Mouse (Mus musculus) forebrain, embryonic 14.5 days (tissue): ENCODE measurements around the gene Gm17651. TPM values are rescaled to one million over a fixed set of nuclear protein-coding genes. Genes with fewer than 3 reads are reported as not detected.
A peak's percentile ranks its signal among the peaks of the same experiment; 100 is the strongest.

Experiments used
- ATAC-seq: fragments of 200-750 bp; cut with Nextera tagmentation; 2 replicates; pipeline ENCODE4 v1.8.0; 2017; ENCODE audit warnings: mild to moderate bottlenecking, moderate library complexity
- DNase-seq: peaks from one replicate; pipeline ENCODE4 v3.0.0-alpha.2; 2015; ENCODE audit warnings: low spot score
- H3K27ac ChIP-seq: fragments of 300-500 bp; sonication (generic); 2 replicates; pipeline ENCODE4 v1.5.1; 2014; ENCODE audit warnings: low read depth, mild to moderate bottlenecking, control low read depth, low read length, moderate library complexity
- H3K27me3 ChIP-seq: fragments of 300-500 bp; sonication (generic); replicated peaks from 2 replicates; pipeline ENCODE4 v1.6.1; 2014; ENCODE audit warnings: low read length, control low read depth, mixed read lengths; ENCODE audit not compliant: control insufficient read depth, insufficient read depth
- H3K36me3 ChIP-seq: fragments of 300-500 bp; sonication (generic); 2 replicates; pipeline ENCODE4 v1.6.1; 2014; ENCODE audit warnings: low read length, control low read depth; ENCODE audit not compliant: control insufficient read depth, insufficient read depth
- H3K4me1 ChIP-seq: fragments of 300-500 bp; sonication (generic); 2 replicates; pipeline ENCODE4 v1.6.1; 2014; ENCODE audit warnings: antibody characterized with exemption, low read length, control low read depth; ENCODE audit not compliant: control insufficient read depth, insufficient read depth
- H3K4me2 ChIP-seq: fragments of 300-500 bp; sonication (generic); 2 replicates; pipeline ENCODE4 v1.6.1; 2014; ENCODE audit warnings: mild to moderate bottlenecking, control low read depth, low read length
- H3K4me3 ChIP-seq: fragments of 300-500 bp; sonication (generic); 2 replicates; pipeline ENCODE4 v1.5.1; 2014; ENCODE audit warnings: low read depth, low read length, control low read depth
- H3K9ac ChIP-seq: fragments of 300-500 bp; sonication (generic); 2 replicates; pipeline ENCODE4 v1.6.1; 2014; ENCODE audit warnings: mild to moderate bottlenecking, low read length, control low read depth, moderate library complexity
- H3K9me3 ChIP-seq: fragments of 300-500 bp; sonication (generic); replicated peaks from 2 replicates; pipeline ENCODE4 v1.6.1; 2016; ENCODE audit warnings: low read length, control low read depth, mixed read lengths; ENCODE audit not compliant: control insufficient read depth
- WGBS: fragments of 180-500 bp; shearing (Covaris S2); extraction: QIAGEN DNeasy Blood & Tissue Kit; methylation state at CpG from one replicate; pipeline ENCODE4 v1.1.7; 2014; 5-methylcytosine and 5-hydroxymethylcytosine counted together
- microRNA-seq: library from miRNA; unstranded; fragments of <30 nt; microRNA quantifications from one replicate; pipeline ENCODE4, GENCODE M21; 2016
- polyA plus RNA-seq: library from polyadenylated mRNA; unstranded; fragments of >200 nt; fragmentation: Nextera tagmentation; extraction: Ambion mirVana; gene quantifications from 2 replicates; pipeline ENCODE4 v1.2.1, GENCODE M21; 2014

Gene Gm17651
- polyA plus RNA-seq, 1 experiment from 2014 or later: not detected

DNA sequence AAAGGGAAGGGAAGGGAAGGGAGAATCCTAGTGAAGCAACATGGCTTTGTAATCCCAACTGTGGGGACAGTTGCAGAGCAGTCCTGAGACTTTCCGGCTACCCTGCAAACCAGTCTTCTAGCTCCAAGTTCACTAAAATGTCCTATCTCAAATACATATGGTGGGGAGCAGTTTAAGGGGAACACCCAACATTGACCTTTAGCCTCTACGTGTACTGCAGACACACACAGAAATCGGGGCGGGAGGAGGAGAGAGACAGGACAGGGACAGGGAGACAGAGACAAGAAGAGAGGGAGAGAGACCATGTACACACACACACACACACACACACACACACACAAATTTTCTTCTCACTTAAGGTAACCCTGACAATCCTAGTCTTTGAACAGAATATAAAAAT, 44.6 kb downstream of the Gm17651 start:
- Histone ChIP-seq H3K4me3 (no peak overlapping the region), H3K27ac (no peak overlapping the region), H3K36me3 (no peaks in the 10 kb centered on the region), H3K9me3 (no peaks in the 10 kb centered on the region), H3K27me3 (no peaks in the 10 kb centered on the region), H3K4me1 (no peaks in the 10 kb centered on the region), H3K9ac (no peak overlapping the region), H3K4me2 (no peak overlapping the region)
- DNase-seq (no peak), ATAC-seq (no peak)
- WGBS: 94% methylated on average over 4 of the region's 4 CpGs

DNA sequence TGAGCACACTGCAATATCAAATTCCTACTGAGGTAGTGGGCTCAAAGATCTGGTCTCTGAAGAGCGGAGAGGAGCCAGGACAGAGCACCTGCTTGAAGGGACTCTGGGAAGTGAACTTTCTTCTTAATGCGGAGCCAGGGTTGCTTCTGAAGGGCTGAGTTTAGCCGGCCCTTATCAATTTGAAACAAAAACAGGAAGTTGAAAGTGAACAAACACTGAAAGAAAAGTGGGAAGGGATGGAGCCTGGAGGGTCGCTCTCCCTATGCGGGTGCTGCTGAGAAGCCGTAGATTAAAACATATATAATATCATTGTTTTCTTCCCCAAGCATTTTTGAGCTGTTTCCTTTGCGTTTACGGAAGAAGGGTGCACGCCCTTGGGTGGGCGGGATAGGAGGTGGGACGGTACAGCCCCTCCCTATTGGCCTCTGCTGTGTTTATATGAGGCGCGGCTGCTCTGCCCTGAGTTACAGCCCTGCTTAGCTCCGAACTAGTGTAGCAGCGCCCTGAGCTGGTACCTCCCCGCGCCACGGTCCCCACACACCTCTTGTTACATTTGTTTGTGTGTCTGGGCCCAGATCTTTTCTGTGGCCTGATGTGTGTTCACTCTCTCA, 46.0 kb downstream of the Gm17651 start, which contains the start of gene Fmo5:
Gene Fmo5, plus strand, starts transcription at position 414 of the 611 bp plus-strand sequence.
- Histone ChIP-seq H3K27me3 (no peaks in the 10 kb centered on the region), H3K9me3 (no peaks in the 10 kb centered on the region), H3K4me3 (peak within 1 kb of the TSS; percentile 23), H3K4me1 (no peaks in the 10 kb centered on the region), H3K9ac (peak within 1 kb of the TSS; percentile 47; the same call in 1 of the 2 replicates), H3K27ac (no peak within 1 kb of the TSS), H3K4me2 (peak within 1 kb of the TSS; percentile 47), H3K36me3 (no peaks in the 10 kb centered on the region)
- WGBS: 8% methylated on average over 18 of the region's 18 CpGs
- DNase-seq: peak; percentile 11
- ATAC-seq: peak; percentile 63; the same call in 1 of the 2 replicates

DNA sequence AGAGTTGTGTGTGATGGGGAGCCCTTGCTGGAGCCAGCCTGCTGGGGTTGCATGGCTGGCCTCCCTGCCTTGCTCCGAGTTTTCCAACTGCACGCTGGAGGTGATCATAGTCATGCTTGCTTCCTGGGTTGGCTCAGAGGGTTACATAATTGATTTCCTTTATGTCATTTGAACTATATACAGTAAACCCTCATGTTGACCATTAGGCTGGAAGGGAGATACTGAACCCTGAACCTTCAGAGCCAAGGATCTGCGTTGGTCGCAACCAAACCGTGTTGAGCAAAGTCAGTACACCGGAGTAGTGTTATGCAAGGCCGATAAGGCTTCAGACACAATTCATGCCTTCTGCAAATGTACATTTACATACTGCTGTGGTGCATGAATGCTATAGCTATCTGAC, 46.6 kb downstream of the Gm17651 start:
- Histone ChIP-seq H3K27me3 (no peaks in the 10 kb centered on the region), H3K27ac (no peak overlapping the region), H3K9ac (no peak overlapping the region), H3K4me1 (no peaks in the 10 kb centered on the region), H3K4me2 (peak overlapping the region; percentile 47; the same call in 1 of the 2 replicates), H3K4me3 (no peak overlapping the region), H3K36me3 (no peaks in the 10 kb centered on the region), H3K9me3 (no peaks in the 10 kb centered on the region)
- WGBS: 86% methylated on average over 7 of the region's 7 CpGs
- ATAC-seq (no peak), DNase-seq (no peak)

DNA sequence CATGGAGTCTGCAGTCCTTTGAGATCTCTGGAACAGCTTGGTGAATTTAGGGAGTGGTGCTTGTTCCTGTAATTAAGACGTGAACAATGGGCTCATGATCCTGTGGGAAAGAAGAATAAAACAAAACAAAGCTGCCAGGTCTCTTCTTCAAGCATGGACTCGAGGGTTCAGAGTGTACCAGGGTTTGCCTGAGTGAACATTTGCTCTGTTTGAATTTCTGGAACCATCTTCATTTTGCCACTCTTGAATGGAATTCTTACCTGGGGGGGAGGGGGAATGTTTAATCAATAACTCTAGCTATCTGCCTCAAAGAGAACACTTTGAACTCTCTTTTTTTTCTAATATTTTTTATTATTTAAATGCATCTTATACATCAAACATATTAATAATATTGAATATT, 49.9 kb downstream of the Gm17651 start:
- H3K36me3 ChIP-seq: no peaks in the 10 kb centered on the region
- no peak overlapping the region for H3K9ac ChIP-seq
- WGBS: 33% methylated on average over 2 of the region's 2 CpGs
- no peak for ATAC-seq
- H3K4me2 ChIP-seq: no peak overlapping the region
- no peak overlapping the region for H3K4me3 ChIP-seq
- no peaks in the 10 kb centered on the region for H3K27me3 ChIP-seq
- no peaks in the 10 kb centered on the region for H3K4me1 ChIP-seq
- no peak for DNase-seq
- H3K9me3 ChIP-seq: no peaks in the 10 kb centered on the region
- H3K27ac ChIP-seq: no peak overlapping the region

Small RNA genes within 50 kb of the gene (microRNA-seq; reads per million reads assigned to microRNA genes)
- not detected for gene Mir7225

Other genes with a start within 250 kb of the Gm17651 start
- gene Chd1l, start 64.5 kb downstream of the Gm17651 start, polyA plus RNA-seq: 6.2 and 6.8 TPM in 2 replicates
- 0.51 and 0.67 TPM in 2 replicates for gene Fmo5, start 45.9 kb downstream of the Gm17651 start, polyA plus RNA-seq
- gene Prkab2, start 16.5 kb downstream of the Gm17651 start, polyA plus RNA-seq: 5.3 and 6.8 TPM in 2 replicates
- 50.6 and 62.8 TPM in 2 replicates for gene Pde4dip, start 214.0 kb upstream of the Gm17651 start, polyA plus RNA-seq
- 124 and 130 TPM in 2 replicates for gene Sec22b, start 226.5 kb upstream of the Gm17651 start, polyA plus RNA-seq